In genomic region chr7:45459564-45460140, GRCm38 (mm10) we compare ENCODE assay signal across 8 mouse cellular contexts. TPM values are rescaled to one million over a fixed set of nuclear protein-coding genes. Genes with fewer than 3 reads are reported as not detected.
DNase-seq lines count a peak whose midpoint lies in the region; ATAC-seq lines count a peak whose summit lies in the region.
"Not testable (repeated sequence)": the region's sequence is repeated elsewhere in the genome, so short reads cannot be mapped to it uniquely, and the experiment has no call there.

Gene Ftl1, minus strand, starts transcription at chr7:45459884.

- H3K4me1 ChIP-seq in hindbrain, embryonic 15.5 days (replicated peaks), result peaks cover 46% of the 10 kb centered on the region

- H3K27ac ChIP-seq in hindbrain, embryonic 15.5 days (replicated peaks), result peak within 1 kb of the TSS; percentile 95

- peaks cover 27% of the 10 kb centered on the region for H3K36me3 ChIP-seq in hindbrain, embryonic 15.5 days

- ATAC-seq in hindbrain, embryonic 15.5 days (ENCODE audit: low FRiP score, low read depth), result peak; percentile 97

- H3K4me3 ChIP-seq in hindbrain, embryonic 15.5 days, result peak within 1 kb of the TSS; percentile 77

- peak within 1 kb of the TSS; percentile 87 for H3K4me2 ChIP-seq in hindbrain, embryonic 15.5 days

- not testable (repeated sequence) for H3K9me3 ChIP-seq in hindbrain, embryonic 15.5 days

- peak within 1 kb of the TSS; percentile 86 for H3K9ac ChIP-seq in hindbrain, embryonic 15.5 days

- WGBS in hindbrain, embryonic 15.5 days, result under 1% methylated on average over 28 of the region's 37 CpGs

- H3K27me3 ChIP-seq in hindbrain, embryonic 15.5 days, result not testable (repeated sequence)

- peak; percentile 94 for DNase-seq in T-cell, adult 2 months (ENCODE audit: low spot score)
- DNase-seq in cerebellum, postnatal 36 days, result peak; percentile 94
- peak; percentile 93 to 96 for DNase-seq in frontal cortex, postnatal 36 days (ENCODE audit: low spot score in 2 of 2)
- DNase-seq in left cerebral cortex, adult 11 months (ENCODE audit: low spot score), result peak; percentile 97
- DNase-seq in lung, postnatal 4 days, result peak; percentile 97 to 99
- peak; percentile 95 for DNase-seq in retina, postnatal 7 days (ENCODE audit: low read depth, low spot score)
- peak; percentile 93 for DNase-seq in urinary bladder, adult 2 months (ENCODE audit: low spot score)

RNA-seq across cellular contexts. Expression of gene Ftl1, which starts in this region (rescaled TPM):
- 5,657 and 5,762 TPM in 2 replicates for polyA plus RNA-seq in hindbrain, embryonic 15.5 days (2015; fragmentation: Nextera tagmentation; extraction: Ambion mirVana)
- polyA plus RNA-seq in urinary bladder, adult 2 months (2012; rRNA removed), result 1,966 and 2,293 TPM in 2 replicates

Comparison
In these comparisons a context has a peak if more than half of its experiments do, and no peak if none do; other contexts are left out.
1. Peak in every context shown above with its lines: DNase-seq, ATAC-seq, H3K4me3 ChIP-seq and H3K27ac ChIP-seq.